Mouse (Mus musculus) spleen, adult 2 months (tissue): Measurements from ENCODE around the gene Raet1e. TPM values are rescaled to one million over a fixed set of nuclear protein-coding genes. Genes with fewer than 3 reads are reported as not detected.
"Not testable (repeated sequence)": the region's sequence is repeated elsewhere in the genome, so short reads cannot be mapped to it uniquely, and the experiment has no call there.

Source experiments
- DNase-seq, 2 experiments: peaks; one replicate each; pipeline versions ENCODE4 v3.0.0 to v3.0.0-alpha.2; 2012 to 2021; ENCODE audit warnings: low spot score in 2 of 2, low read depth in 1 of 2
- H3K27ac ChIP-seq: fragments of 200-500 bp; 2 replicates; pipeline ENCODE4 v1.5.1; 2012; ENCODE audit warnings: low read length, inconsistent platforms; ENCODE audit not compliant: insufficient read depth
- H3K27me3 ChIP-seq: fragments of 200-500 bp; 2 replicates; pipeline ENCODE4 v1.6.1; 2012; ENCODE audit warnings: mild to moderate bottlenecking, moderate library complexity, low read length, inconsistent platforms; ENCODE audit not compliant: control insufficient read depth, insufficient read depth
- H3K36me3 ChIP-seq: fragments of 200-500 bp; 2 replicates; pipeline ENCODE4 v1.6.1; 2012; ENCODE audit warnings: mild to moderate bottlenecking, low read length, inconsistent platforms; ENCODE audit not compliant: control insufficient read depth, insufficient read depth
- H3K4me1 ChIP-seq: fragments of 200-500 bp; 2 replicates; pipeline ENCODE4 v1.6.1; 2011; ENCODE audit warnings: inconsistent platforms; ENCODE audit not compliant: control insufficient read depth, insufficient read depth, insufficient read length
- H3K4me3 ChIP-seq: fragments of 200-500 bp; 2 replicates; pipeline ENCODE4 v1.5.1; 2011; ENCODE audit warnings: mild to moderate bottlenecking, inconsistent platforms; ENCODE audit not compliant: insufficient read depth, insufficient read length; ENCODE audit errors: extremely low read depth
- CTCF ChIP-seq: fragments of 200-500 bp; IDR thresholded peaks from 2 replicates; pipeline ENCODE4 v1.5.1; 2011; ENCODE audit warnings: mild to moderate bottlenecking, inconsistent platforms; ENCODE audit not compliant: insufficient read depth, insufficient read length, insufficient replicate concordance; ENCODE audit errors: extremely low read depth
- POLR2A ChIP-seq: fragments of 200-500 bp; IDR thresholded peaks from 2 replicates; pipeline ENCODE4 v1.6.1; 2011; ENCODE audit warnings: low read depth, low read length, inconsistent platforms
- WGBS: fragments of 180-500 bp; shearing (Covaris S2); methylation state at CpG from one replicate; pipeline ENCODE4 v1.1.7; 2018; 5-methylcytosine and 5-hydroxymethylcytosine counted together
- polyA plus RNA-seq: library from polyadenylated mRNA; depleted of rRNA; stranded (reverse); fragments of >200 nt; gene quantifications from 2 replicates; pipeline ENCODE4 v1.2.3, GENCODE M21; 2012; rRNA removed

Raet1e gene
- polyA plus RNA-seq = 0.14 TPM in 1 of 2 replicates, not detected in the other

- not testable (repeated sequence) for H3K4me1 ChIP-seq, H3K27ac ChIP-seq, DNase-seq, H3K36me3 ChIP-seq
- H3K27me3 ChIP-seq = peaks cover 24% of the 10 kb centered on the region
- 1% methylated on average over 48 of the region's 48 CpGs for WGBS
- peak within 1 kb of the TSS; percentile 36; the same call in 1 of the 2 replicates for H3K4me3 ChIP-seq
Observed at GRCm38 (mm10) chr10:22158310-22158999, at the start of gene Raet1e, which contains the start of gene H60b. TSS of gene Raet1e (plus strand) at chr10:22158569. TSS of gene H60b (plus strand) at chr10:22158586.

- TF ChIP-seq POLR2A (no peak), CTCF (peak; percentile 66; the same call in 1 of the 2 replicates)
- Histone ChIP-seq H3K36me3 (no peaks in the 10 kb centered on the region), H3K4me3 (peak overlapping the region; percentile 38; the same call in 1 of the 2 replicates), H3K27ac (no peak overlapping the region), H3K27me3 (0 out of 2 replicates have a peak, but pooled peaks cover 3% of the 10 kb centered on the region), H3K4me1 (peaks cover 3% of the 10 kb centered on the region; the same call in 1 of the 2 replicates)
- 6% methylated on average over 19 of the region's 19 CpGs for WGBS
- DNase-seq = peak in 1 of 2 experiments; percentile 57
Observed at GRCm38 (mm10) chr10:22140665-22141280, 17.6 kb upstream of the Raet1e start.

GRCm38 (mm10) chr10:22142194-22142593 is 16.2 kb upstream of the Raet1e start:
- H3K4me3 ChIP-seq, H3K36me3 ChIP-seq, H3K4me1 ChIP-seq, H3K27ac ChIP-seq, H3K27me3 ChIP-seq: not testable (repeated sequence)
- WGBS = 87% methylated on average over 1 of the region's 1 CpGs
- DNase-seq = peak in 1 of 2 experiments; percentile 65

DNA sequence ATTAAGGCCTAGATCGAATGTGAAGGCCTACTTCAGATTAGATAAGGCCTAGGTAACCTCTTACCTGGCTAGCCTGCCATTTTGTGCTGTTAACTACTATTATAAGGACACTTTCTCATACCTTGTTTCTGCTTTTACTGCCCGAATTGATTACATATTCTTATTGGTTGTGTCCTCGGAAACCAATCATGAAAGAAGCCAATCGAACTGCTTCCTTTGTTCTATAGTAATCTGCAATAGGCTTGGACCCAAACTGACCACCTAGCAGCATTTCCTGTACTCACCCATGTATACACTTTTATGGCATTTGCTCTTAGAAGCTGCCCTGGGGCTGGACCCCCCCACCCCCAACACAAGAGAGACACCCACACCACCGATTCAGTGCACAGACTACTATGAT is 15.4 kb upstream of the Raet1e start:
- no peak overlapping the region for H3K27ac ChIP-seq
- H3K4me3 ChIP-seq = no peak overlapping the region
- 80% methylated on average over 5 of the region's 5 CpGs for WGBS
- H3K36me3 ChIP-seq = no peaks in the 10 kb centered on the region
- no peak for DNase-seq
- H3K4me1 ChIP-seq = peaks cover 3% of the 10 kb centered on the region; the same call in 1 of the 2 replicates
- TF ChIP-seq CTCF (no peak), POLR2A (no peak)
- 0 out of 2 replicates have a peak, but pooled peaks cover 3% of the 10 kb centered on the region for H3K27me3 ChIP-seq

DNA sequence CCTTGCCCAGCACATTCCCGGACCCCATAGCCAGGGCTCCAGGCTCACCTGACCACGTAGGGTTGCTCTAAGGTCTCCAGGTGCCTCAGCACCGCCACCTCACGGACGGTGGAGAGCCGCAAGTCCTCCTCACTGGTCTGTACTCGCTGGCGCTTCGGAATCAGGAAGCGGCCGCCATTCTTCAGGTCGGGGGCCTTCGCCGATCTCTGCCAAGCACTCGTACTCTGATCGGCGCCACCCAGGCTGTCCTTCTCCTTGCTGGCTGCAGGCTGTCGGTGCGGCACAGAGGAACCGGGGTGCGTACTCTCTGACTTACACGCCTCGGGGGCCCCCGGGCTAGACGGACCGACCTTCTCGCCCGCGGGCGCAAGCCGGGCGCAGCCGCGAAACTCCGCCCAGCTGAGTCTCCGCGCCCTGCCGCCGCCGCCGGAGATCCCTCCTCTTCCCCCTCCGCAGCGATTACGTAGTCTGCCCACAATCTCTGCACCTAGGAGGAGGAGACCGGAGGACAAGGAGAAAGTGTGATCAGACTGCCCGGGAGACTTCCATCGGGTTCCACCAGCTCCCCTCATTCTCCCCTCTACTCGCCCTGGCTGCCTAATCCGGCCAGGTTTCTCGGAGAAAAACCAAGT is 9.8 kb upstream of the Raet1e start:
- Histone ChIP-seq H3K27ac (peak overlapping the region; percentile 87), H3K36me3 (no peaks in the 10 kb centered on the region), H3K27me3 (peaks cover 17% of the 10 kb centered on the region), H3K4me3 (peak overlapping the region; percentile 98), H3K4me1 (peaks cover 13% of the 10 kb centered on the region)
- peak; percentile 68 to 79 for DNase-seq
- under 1% methylated on average over 50 of the region's 50 CpGs for WGBS
- TF ChIP-seq POLR2A = peak; percentile 10; the same call in 1 of the 2 replicates
- TF ChIP-seq CTCF = peak; percentile 46; the same call in 1 of the 2 replicates

GRCm38 (mm10) chr10:22149073-22149690 is 9.2 kb upstream of the Raet1e start, which contains the start of gene E030030I06Rik:
TSS of gene E030030I06Rik (minus strand) at chr10:22149270.
- H3K27ac ChIP-seq = peak within 1 kb of the TSS; percentile 87
- H3K4me3 ChIP-seq = peak within 1 kb of the TSS; percentile 98
- no peaks in the 10 kb centered on the region for H3K36me3 ChIP-seq
- peak in 1 of 2 experiments; percentile 30 for DNase-seq
- under 1% methylated on average over 37 of the region's 37 CpGs for WGBS
- H3K4me1 ChIP-seq = peaks cover 15% of the 10 kb centered on the region
- H3K27me3 ChIP-seq = peaks cover 21% of the 10 kb centered on the region
- TF ChIP-seq CTCF (no peak), POLR2A (no peak)
